Mouse (Mus musculus): ENCODE results near the gene Greb1. TPM values are rescaled to one million over a fixed set of nuclear protein-coding genes. Genes with fewer than 3 reads are reported as not detected.

Gene Greb1
- total and polyA plus RNA-seq, 3 experiments: 0.25 to 0.51 (median 0.39) TPM

DNA sequence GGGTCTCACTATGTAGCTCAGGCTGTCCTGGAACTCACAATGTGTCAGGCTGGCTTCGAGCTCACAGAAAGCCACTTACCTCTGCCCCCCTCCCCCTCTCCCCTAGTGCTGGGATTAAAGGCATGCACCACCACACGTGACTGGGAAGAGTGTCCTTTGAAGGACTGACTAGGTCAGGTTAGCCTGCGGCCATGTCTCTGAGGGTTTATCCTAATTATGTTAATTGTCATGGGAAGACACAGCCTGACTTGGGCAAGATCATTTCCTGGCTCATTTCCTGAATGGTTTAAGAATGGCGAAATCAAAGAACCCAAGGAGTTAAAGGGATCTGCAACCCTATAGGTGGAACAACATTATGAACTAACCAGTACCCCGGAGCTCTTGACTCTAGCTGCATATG is 105.9 kb downstream of the Greb1 start:
- Histone ChIP-seq H3K27ac (no peak overlapping the region), H3K36me3 (ENCODE audit: control insufficient read depth, insufficient read depth, low read length) (no peaks in the 10 kb centered on the region), H3K27me3 (ENCODE audit: control insufficient read depth, insufficient read depth, low read length) (no peaks in the 10 kb centered on the region), H3K4me3 (no peak overlapping the region), H3K9ac (ENCODE audit: low read depth, low read length) (no peak overlapping the region), H3K4me1 (ENCODE audit: control insufficient read depth, insufficient read depth, low read length) (no peaks in the 10 kb centered on the region), H3K79me2 (replicated peaks; ENCODE audit: control insufficient read depth, insufficient read depth, low read length) (no peaks in the 10 kb centered on the region)
- intact Hi-C loops (cut with DNase I): no loop called here
- TF ChIP-seq POLR2A (IDR thresholded peaks at IDR 0.05; ENCODE audit: insufficient read depth, low read depth, low read length) (no peak), EP300 (IDR thresholded peaks at IDR 0.05; ENCODE audit: insufficient read depth, low read depth, low read length) (no peak), CTCF (IDR thresholded peaks at IDR 0.05) (no peak)
- WGBS: 68% methylated on average over 5 of the region's 5 CpGs
- no peak for DNase-seq

DNA sequence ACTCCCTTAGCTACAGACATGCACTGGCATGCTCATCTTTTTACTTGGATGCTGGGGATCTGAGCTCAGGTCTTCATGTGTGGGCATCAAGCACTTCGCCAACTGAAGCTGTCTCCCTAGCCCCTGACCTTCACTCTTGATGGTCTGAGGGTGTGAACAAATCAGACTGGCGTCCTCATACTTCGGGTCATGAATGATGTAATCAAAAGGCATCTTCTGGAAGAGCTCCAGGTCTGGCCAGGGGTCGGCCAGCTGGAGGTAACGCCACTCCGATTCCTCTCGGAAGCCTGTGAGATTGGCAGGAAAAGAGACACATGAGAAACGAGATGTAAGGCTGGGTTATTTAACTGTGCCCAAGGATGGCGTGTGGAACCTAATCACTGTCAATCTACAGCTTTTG is 110.1 kb downstream of the Greb1 start:
- no peak overlapping the region for H3K4me3 ChIP-seq
- no peaks in the 10 kb centered on the region for H3K27me3 ChIP-seq (ENCODE audit: control insufficient read depth, insufficient read depth, low read length)
- no peak overlapping the region for H3K9ac ChIP-seq (ENCODE audit: low read depth, low read length)
- intact Hi-C loops (cut with DNase I): no loop called here
- TF ChIP-seq EP300 (IDR thresholded peaks at IDR 0.05; ENCODE audit: insufficient read depth, low read depth, low read length): no peak
- no peak for TF ChIP-seq POLR2A (IDR thresholded peaks at IDR 0.05; ENCODE audit: insufficient read depth, low read depth, low read length)
- no peak for TF ChIP-seq CTCF (IDR thresholded peaks at IDR 0.05)
- H3K79me2 ChIP-seq (replicated peaks; ENCODE audit: control insufficient read depth, insufficient read depth, low read length): no peaks in the 10 kb centered on the region
- WGBS: 73% methylated on average over 9 of the region's 9 CpGs
- no peak overlapping the region for H3K27ac ChIP-seq
- DNase-seq: no peak
- H3K4me1 ChIP-seq (ENCODE audit: control insufficient read depth, insufficient read depth, low read length): no peaks in the 10 kb centered on the region
- H3K36me3 ChIP-seq (ENCODE audit: control insufficient read depth, insufficient read depth, low read length): no peaks in the 10 kb centered on the region

- WGBS: 94% methylated on average over 10 of the region's 10 CpGs
- intact Hi-C loops (cut with DNase I): no loop called here
- no peak overlapping the region for H3K27ac ChIP-seq
These were observed 128.4 kb downstream of the Greb1 start for GRCm38 (mm10) chr12:16672246-16672645.

DNA sequence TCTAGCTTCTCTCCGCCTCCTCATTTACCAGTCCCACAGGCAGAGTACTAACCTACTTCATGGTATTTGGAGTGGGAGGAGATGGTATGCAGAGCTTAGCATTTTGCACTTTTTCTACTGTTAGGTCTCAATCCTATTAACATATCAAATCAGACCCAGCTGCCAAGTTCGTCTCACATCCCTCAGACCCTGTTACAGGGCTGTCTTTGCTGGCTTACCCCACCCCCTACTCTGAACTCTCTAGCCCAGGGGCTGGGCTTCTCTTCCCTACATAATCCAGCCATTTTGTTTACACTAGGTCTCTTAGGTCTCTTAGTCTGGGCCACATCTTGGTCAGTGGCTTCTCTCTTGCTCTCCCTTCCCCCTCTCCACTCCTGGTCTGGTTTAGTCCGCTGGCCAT is 131.5 kb downstream of the Greb1 start:
- DNase-seq: no peak
- Histone ChIP-seq H3K4me1 (ENCODE audit: control insufficient read depth, insufficient read depth, low read length) (no peaks in the 10 kb centered on the region), H3K27me3 (ENCODE audit: control insufficient read depth, insufficient read depth, low read length) (no peaks in the 10 kb centered on the region), H3K4me3 (no peak overlapping the region), H3K36me3 (ENCODE audit: control insufficient read depth, insufficient read depth, low read length) (no peaks in the 10 kb centered on the region), H3K9ac (ENCODE audit: low read depth, low read length) (no peak overlapping the region), H3K27ac (no peak overlapping the region), H3K79me2 (replicated peaks; ENCODE audit: control insufficient read depth, insufficient read depth, low read length) (no peaks in the 10 kb centered on the region)
- intact Hi-C loops (cut with DNase I): loop anchor here (10.0 kb wide), 1 partner anchor 86 kb away; no protein-coding TSS in a partner anchor
- WGBS: 74% methylated on average over 3 of the region's 3 CpGs
- no peak for TF ChIP-seq CTCF (IDR thresholded peaks at IDR 0.05)
- no peak for TF ChIP-seq EP300 (IDR thresholded peaks at IDR 0.05; ENCODE audit: insufficient read depth, low read depth, low read length)
- no peak for TF ChIP-seq POLR2A (IDR thresholded peaks at IDR 0.05; ENCODE audit: insufficient read depth, low read depth, low read length)

More at GRCm38 (mm10) chr12:16672246-16672645, 128.4 kb downstream of the Greb1 start:
- TF ChIP-seq CTCF (IDR thresholded peaks at IDR 0.05) (no peak), POLR2A (IDR thresholded peaks at IDR 0.05; ENCODE audit: insufficient read depth, low read depth, low read length) (no peak), EP300 (IDR thresholded peaks at IDR 0.05; ENCODE audit: insufficient read depth, low read depth, low read length) (no peak)
- H3K4me3 ChIP-seq: no peak overlapping the region
- no peaks in the 10 kb centered on the region for H3K4me1 ChIP-seq (ENCODE audit: control insufficient read depth, insufficient read depth, low read length)
- no peak overlapping the region for H3K9ac ChIP-seq (ENCODE audit: low read depth, low read length)
- DNase-seq: no peak
- no peaks in the 10 kb centered on the region for H3K79me2 ChIP-seq (replicated peaks; ENCODE audit: control insufficient read depth, insufficient read depth, low read length)
- no peaks in the 10 kb centered on the region for H3K36me3 ChIP-seq (ENCODE audit: control insufficient read depth, insufficient read depth, low read length)
- H3K27me3 ChIP-seq (ENCODE audit: control insufficient read depth, insufficient read depth, low read length): no peaks in the 10 kb centered on the region

DNA sequence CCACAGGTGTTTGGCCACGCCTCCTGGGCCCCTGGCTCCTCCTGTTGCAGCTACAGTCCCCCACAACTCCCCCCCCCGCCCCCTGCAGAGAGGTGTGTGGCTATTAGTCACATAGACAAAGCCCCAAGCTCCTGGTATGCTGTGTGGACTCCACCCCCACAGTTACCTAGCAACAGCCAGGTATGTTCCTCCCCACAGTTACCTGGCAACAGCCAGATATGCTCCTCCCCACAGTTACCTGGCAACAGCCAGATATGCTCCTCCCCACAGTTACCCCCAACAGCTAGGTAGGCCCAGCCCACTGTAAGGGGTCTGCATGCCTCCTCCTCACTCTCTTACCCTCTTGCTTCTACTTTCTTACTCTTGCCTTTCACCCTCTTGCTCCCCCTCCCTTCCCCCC is 135.7 kb downstream of the Greb1 start:
- TF ChIP-seq EP300 (IDR thresholded peaks at IDR 0.05; ENCODE audit: insufficient read depth, low read depth, low read length) (no peak), POLR2A (IDR thresholded peaks at IDR 0.05; ENCODE audit: insufficient read depth, low read depth, low read length) (no peak), CTCF (IDR thresholded peaks at IDR 0.05) (no peak)
- H3K27me3 ChIP-seq (ENCODE audit: control insufficient read depth, insufficient read depth, low read length): no peaks in the 10 kb centered on the region

DNA sequence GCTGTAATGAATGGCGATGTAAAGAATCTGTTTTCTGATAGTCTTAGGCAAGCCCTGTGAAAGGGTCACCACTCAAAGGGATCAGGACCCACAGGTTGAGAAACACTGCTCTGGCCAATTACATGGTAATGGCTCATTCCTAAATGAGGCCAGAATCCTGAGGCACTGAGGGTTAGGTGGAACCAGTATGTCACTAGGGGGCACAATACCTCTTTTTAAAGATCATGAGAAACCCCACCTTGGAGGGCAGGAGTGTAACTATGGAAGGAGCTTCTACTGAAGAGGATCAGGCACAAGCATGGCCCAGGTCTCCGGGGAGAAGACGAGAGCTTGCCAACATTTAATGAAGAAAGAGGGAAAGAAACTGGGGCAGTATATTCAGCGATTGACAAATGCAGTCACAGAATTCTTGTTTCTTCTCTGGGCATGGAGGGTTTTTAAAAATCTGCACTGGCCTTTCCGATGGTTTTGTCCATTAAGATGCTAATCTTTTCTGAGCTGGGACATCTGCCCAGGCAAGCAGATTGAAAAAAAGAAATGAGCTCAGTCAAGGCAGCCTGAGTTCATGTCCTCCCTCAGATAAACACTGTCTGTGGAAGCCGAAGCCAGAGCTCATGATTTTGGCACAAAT is 137.6 kb downstream of the Greb1 start:
- H3K27me3 ChIP-seq (ENCODE audit: control insufficient read depth, insufficient read depth, low read length): no peaks in the 10 kb centered on the region
- intact Hi-C loops (cut with DNase I): loop anchor here (5.0 to 10.0 kb wide), 2 partner anchors 92 to 144 kb away; no protein-coding TSS in a partner anchor
- peak; percentile 47 for TF ChIP-seq CTCF (IDR thresholded peaks at IDR 0.05)
- no peak for TF ChIP-seq EP300 (IDR thresholded peaks at IDR 0.05; ENCODE audit: insufficient read depth, low read depth, low read length)
- no peaks in the 10 kb centered on the region for H3K4me1 ChIP-seq (ENCODE audit: control insufficient read depth, insufficient read depth, low read length)
- no peak overlapping the region for H3K9ac ChIP-seq (ENCODE audit: low read depth, low read length)
- no peak overlapping the region for H3K27ac ChIP-seq
- no peaks in the 10 kb centered on the region for H3K79me2 ChIP-seq (replicated peaks; ENCODE audit: control insufficient read depth, insufficient read depth, low read length)
- DNase-seq: no peak
- WGBS: 55% methylated on average over 6 of the region's 6 CpGs
- H3K4me3 ChIP-seq: no peak overlapping the region
- H3K36me3 ChIP-seq (ENCODE audit: control insufficient read depth, insufficient read depth, low read length): no peaks in the 10 kb centered on the region

More for the DNA sequence above, 135.7 kb downstream of the Greb1 start:
- no peak overlapping the region for H3K9ac ChIP-seq (ENCODE audit: low read depth, low read length)
- H3K36me3 ChIP-seq (ENCODE audit: control insufficient read depth, insufficient read depth, low read length): no peaks in the 10 kb centered on the region
- no peak for DNase-seq
- intact Hi-C loops (cut with DNase I): loop anchor here (10.0 kb wide), 1 partner anchor 90 kb away; no protein-coding TSS in a partner anchor
- no CpG with 5 or more reads among the region's 2 CpGs for WGBS
- no peak overlapping the region for H3K4me3 ChIP-seq
- H3K27ac ChIP-seq: no peak overlapping the region
- H3K79me2 ChIP-seq (replicated peaks; ENCODE audit: control insufficient read depth, insufficient read depth, low read length): no peaks in the 10 kb centered on the region
- no peaks in the 10 kb centered on the region for H3K4me1 ChIP-seq (ENCODE audit: control insufficient read depth, insufficient read depth, low read length)
